Mouse (Mus musculus): ENCODE results near the gene Nfkb1.

Gene Nfkb1

GRCm38 (mm10) chr3:135585482-135585881, 105.9 kb downstream of the Nfkb1 start:
- no peak for DNase-seq (ENCODE audit: low spot score)

- no peak for DNase-seq (ENCODE audit: low spot score)
Measured at GRCm38 (mm10) chr3:135582246-135582645, 109.1 kb downstream of the Nfkb1 start.

- no peak for DNase-seq (ENCODE audit: low spot score)
Measured at GRCm38 (mm10) chr3:135581606-135582117, 109.7 kb downstream of the Nfkb1 start.

- DNase-seq (ENCODE audit: low spot score) = no peak
Measured at GRCm38 (mm10) chr3:135580439-135581275, 110.7 kb downstream of the Nfkb1 start.

- no peak for DNase-seq (ENCODE audit: low spot score)
Measured at GRCm38 (mm10) chr3:135579179-135579578, 112.2 kb downstream of the Nfkb1 start.

GRCm38 (mm10) chr3:135578588-135579140, 112.7 kb downstream of the Nfkb1 start:
- DNase-seq (ENCODE audit: low spot score) = no peak

- DNase-seq (ENCODE audit: low spot score) = no peak
Measured at GRCm38 (mm10) chr3:135575126-135575525, 116.2 kb downstream of the Nfkb1 start.

GRCm38 (mm10) chr3:135573051-135573450, 118.3 kb downstream of the Nfkb1 start:
- no peak for DNase-seq (ENCODE audit: low spot score)

- no peak for DNase-seq (ENCODE audit: low spot score)
Measured at GRCm38 (mm10) chr3:135571540-135571939, 119.8 kb downstream of the Nfkb1 start.

- DNase-seq (ENCODE audit: low spot score) = no peak
Measured at GRCm38 (mm10) chr3:135568633-135569032, 122.7 kb downstream of the Nfkb1 start.

- DNase-seq (ENCODE audit: low spot score) = no peak
Measured at GRCm38 (mm10) chr3:135567888-135568287, 123.5 kb downstream of the Nfkb1 start.

- DNase-seq (ENCODE audit: low spot score) = no peak
Measured at GRCm38 (mm10) chr3:135565306-135565705, 126.0 kb downstream of the Nfkb1 start.

GRCm38 (mm10) chr3:135564706-135565105, 126.6 kb downstream of the Nfkb1 start:
- no peak for DNase-seq (ENCODE audit: low spot score)

- no peak for DNase-seq (ENCODE audit: low spot score)
Measured at GRCm38 (mm10) chr3:135563163-135563689, 128.1 kb downstream of the Nfkb1 start.

- DNase-seq (ENCODE audit: low spot score) = no peak
Measured at GRCm38 (mm10) chr3:135562036-135562435, 129.3 kb downstream of the Nfkb1 start.

GRCm38 (mm10) chr3:135556851-135557662, 134.3 kb downstream of the Nfkb1 start:
- DNase-seq (ENCODE audit: low spot score) = no peak

GRCm38 (mm10) chr3:135556052-135556587, 135.2 kb downstream of the Nfkb1 start:
- no peak for DNase-seq (ENCODE audit: low spot score)

GRCm38 (mm10) chr3:135555192-135555591, 136.2 kb downstream of the Nfkb1 start:
- DNase-seq (ENCODE audit: low spot score) = no peak

GRCm38 (mm10) chr3:135552874-135553273, 138.5 kb downstream of the Nfkb1 start:
- no peak for DNase-seq (ENCODE audit: low spot score)

GRCm38 (mm10) chr3:135547298-135547697, 144.0 kb downstream of the Nfkb1 start:
- no peak for DNase-seq (ENCODE audit: low spot score)

- no peak for DNase-seq (ENCODE audit: low spot score)
Measured at GRCm38 (mm10) chr3:135546212-135546923, 145.0 kb downstream of the Nfkb1 start.
